Mouse (Mus musculus) heart, embryonic 10.5 days (tissue): ENCODE data around the gene Cchcr1. TPM values are rescaled to one million over a fixed set of nuclear protein-coding genes. Genes with fewer than 3 reads are reported as not detected.
"Not testable (repeated sequence)": the region's sequence is repeated elsewhere in the genome, so short reads cannot be mapped to it uniquely, and the experiment has no call there.

Experiments used
- DNase-seq: peaks from one replicate; pipeline ENCODE4 v3.0.0-alpha.2; 2017; ENCODE audit warnings: low spot score
- H3K27ac ChIP-seq: fragments of 300-500 bp; sonication (generic); 2 replicates; pipeline ENCODE4 v1.5.1; 2016; ENCODE audit warnings: mild to moderate bottlenecking
- H3K27me3 ChIP-seq: fragments of 300-500 bp; sonication (generic); 2 replicates; pipeline ENCODE4 v1.6.1; 2016; ENCODE audit warnings: mild to moderate bottlenecking; ENCODE audit not compliant: poor library complexity, insufficient read depth, severe bottlenecking
- H3K36me3 ChIP-seq: fragments of 300-500 bp; sonication (generic); 2 replicates; pipeline ENCODE4 v1.6.1; 2016; ENCODE audit warnings: mild to moderate bottlenecking, moderate library complexity
- H3K4me1 ChIP-seq: fragments of 300-500 bp; sonication (generic); 2 replicates; pipeline ENCODE4 v1.6.1; 2016; ENCODE audit warnings: mild to moderate bottlenecking
- H3K4me3 ChIP-seq: fragments of 300-500 bp; sonication (generic); 2 replicates; pipeline ENCODE4 v1.5.1; 2016; ENCODE audit warnings: mild to moderate bottlenecking, moderate library complexity
- H3K9me3 ChIP-seq: fragments of 300-500 bp; sonication (generic); 2 replicates; pipeline ENCODE4 v1.6.1; 2016; ENCODE audit warnings: mild to moderate bottlenecking, moderate library complexity
- WGBS: fragments of 180-500 bp; shearing (Covaris S2); methylation state at CpG from one replicate; pipeline ENCODE4 v1.1.7; 2016; 5-methylcytosine and 5-hydroxymethylcytosine counted together
- polyA plus RNA-seq: library from polyadenylated mRNA; unstranded; fragments of >200 nt; fragmentation: Nextera tagmentation; extraction: Ambion mirVana; gene quantifications from 2 replicates; pipeline ENCODE4 v1.2.1, GENCODE M21; 2016

Gene Cchcr1
- polyA plus RNA-seq, 1 experiment from 2014 or later = 17.9 TPM

- no peak overlapping the region; the same call in 1 of the 2 replicates for H3K27ac ChIP-seq
- peaks cover 70% of the 10 kb centered on the region for H3K27me3 ChIP-seq
- no peaks in the 10 kb centered on the region for H3K36me3 ChIP-seq
- H3K4me3 ChIP-seq = no peak overlapping the region
- peaks cover 10% of the 10 kb centered on the region for H3K4me1 ChIP-seq
- 14% methylated on average over 8 of the region's 8 CpGs for WGBS
- DNase-seq = no peak
- no peaks in the 10 kb centered on the region for H3K9me3 ChIP-seq
These were observed 12.0 kb upstream of the Cchcr1 start for GRCm38 (mm10) chr17:35504628-35505481.

GRCm38 (mm10) chr17:35505776-35506175, 11.1 kb upstream of the Cchcr1 start, which contains the start of gene Pou5f1:
Gene Pou5f1, plus strand, starts transcription at chr17:35506018.
- no peak for DNase-seq
- peaks cover 72% of the 10 kb centered on the region for H3K27me3 ChIP-seq
- no peaks in the 10 kb centered on the region for H3K36me3 ChIP-seq
- H3K4me1 ChIP-seq = peaks cover 10% of the 10 kb centered on the region
- H3K4me3 ChIP-seq = no peak within 1 kb of the TSS
- no peaks in the 10 kb centered on the region for H3K9me3 ChIP-seq
- no peak within 1 kb of the TSS; the same call in 1 of the 2 replicates for H3K27ac ChIP-seq
- WGBS = 23% methylated on average over 13 of the region's 13 CpGs

DNA sequence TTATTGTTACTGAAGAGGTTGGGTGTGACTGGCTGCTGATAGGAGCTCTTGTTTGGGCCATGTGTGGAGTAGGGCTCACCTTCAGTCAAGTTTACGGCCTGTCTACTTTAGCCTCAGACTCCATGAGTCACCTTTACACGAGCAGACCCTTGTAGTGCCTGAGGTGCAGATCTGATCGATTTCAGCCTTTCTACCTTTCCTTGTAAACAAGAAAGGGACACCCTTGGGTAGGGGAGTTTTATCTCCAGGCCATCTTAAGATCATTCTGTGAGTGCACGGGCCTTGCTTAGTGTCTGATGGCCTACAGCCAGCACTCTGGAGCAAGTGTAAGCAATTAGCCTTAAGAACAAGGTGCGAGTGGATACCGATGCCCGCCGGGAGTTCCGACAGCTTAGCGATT, 10.0 kb upstream of the Cchcr1 start:
- Histone ChIP-seq H3K36me3 (no peaks in the 10 kb centered on the region), H3K27ac (no peak overlapping the region), H3K27me3 (peaks cover 72% of the 10 kb centered on the region), H3K4me1 (peaks cover 10% of the 10 kb centered on the region), H3K9me3 (no peaks in the 10 kb centered on the region), H3K4me3 (no peak overlapping the region)
- 7% methylated on average over 10 of the region's 10 CpGs for WGBS
- no peak for DNase-seq

DNA sequence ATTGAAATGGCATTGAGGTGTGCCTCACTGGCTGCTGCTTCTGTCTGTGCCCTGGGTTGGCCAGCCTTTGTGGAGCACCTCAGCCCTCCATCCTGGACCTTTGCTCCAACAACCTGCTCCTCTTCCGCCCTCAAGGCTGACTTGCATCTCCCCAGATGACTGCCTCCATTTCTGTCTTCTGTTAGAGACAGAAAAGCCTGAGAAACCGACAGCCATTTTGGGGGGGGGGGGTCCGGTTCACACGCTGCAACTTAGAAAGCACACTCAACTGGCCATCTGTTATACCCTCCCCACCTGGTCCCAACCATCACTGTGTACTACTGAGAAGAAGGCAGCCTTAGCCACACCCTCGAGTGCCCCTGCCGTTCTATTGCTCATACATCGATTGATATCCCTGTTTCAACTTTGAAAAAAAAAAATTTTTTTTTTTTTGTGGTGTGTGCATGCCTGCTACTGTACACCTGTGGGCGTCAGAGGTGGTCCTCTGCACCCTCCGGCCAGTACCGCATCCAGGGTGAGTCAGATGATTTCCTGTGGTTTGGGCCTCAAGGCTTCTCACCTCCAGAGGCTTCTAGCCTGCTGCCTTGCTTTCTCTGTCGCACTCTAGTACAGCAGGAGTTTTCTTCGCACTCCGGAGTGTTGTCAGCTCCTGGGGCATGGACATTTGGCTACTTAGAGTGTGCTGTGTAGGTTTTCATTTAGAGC, 9.2 kb upstream of the Cchcr1 start:
- no peak overlapping the region for H3K4me3 ChIP-seq
- peaks cover 5% of the 10 kb centered on the region; the same call in 1 of the 2 replicates for H3K36me3 ChIP-seq
- no peak for DNase-seq
- 14% methylated on average over 13 of the region's 13 CpGs for WGBS
- peaks cover 66% of the 10 kb centered on the region for H3K27me3 ChIP-seq
- no peaks in the 10 kb centered on the region for H3K9me3 ChIP-seq
- peaks cover 10% of the 10 kb centered on the region for H3K4me1 ChIP-seq
- no peak overlapping the region for H3K27ac ChIP-seq

DNA sequence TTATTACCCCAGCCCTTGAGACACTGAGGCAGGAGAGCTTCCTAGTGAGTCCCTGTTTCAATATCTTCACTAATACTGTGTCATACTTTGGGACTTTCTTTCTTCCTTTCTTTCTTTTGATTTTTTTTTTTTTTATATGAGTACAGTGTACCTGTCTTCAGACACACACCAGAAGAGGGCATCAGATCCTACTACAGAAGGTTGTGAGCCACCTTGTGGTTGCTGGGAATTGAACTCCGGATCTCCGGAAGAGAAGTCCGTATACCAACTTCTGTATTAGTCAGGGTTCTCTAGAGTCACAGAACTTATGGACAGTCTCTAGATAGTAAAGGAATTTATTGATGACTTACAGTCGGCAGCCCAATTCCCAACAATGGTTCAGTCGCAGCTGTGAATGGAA, 8.6 kb upstream of the Cchcr1 start:
- not testable (repeated sequence) for H3K4me3 ChIP-seq, DNase-seq, H3K27ac ChIP-seq, H3K36me3 ChIP-seq, H3K9me3 ChIP-seq
- 42% methylated on average over 5 of the region's 5 CpGs for WGBS
- Histone ChIP-seq H3K4me1 (peaks cover 10% of the 10 kb centered on the region), H3K27me3 (peaks cover 65% of the 10 kb centered on the region)

- H3K36me3 ChIP-seq = peaks cover 14% of the 10 kb centered on the region; the same call in 1 of the 2 replicates
- no peak overlapping the region for H3K4me3 ChIP-seq
- H3K27ac ChIP-seq = no peak overlapping the region
- H3K9me3 ChIP-seq = no peaks in the 10 kb centered on the region
- DNase-seq = no peak
- H3K27me3 ChIP-seq = peaks cover 55% of the 10 kb centered on the region
- peaks cover 14% of the 10 kb centered on the region for H3K4me1 ChIP-seq
- 22% methylated on average over 8 of the region's 8 CpGs for WGBS
These were observed 7.6 kb upstream of the Cchcr1 start for GRCm38 (mm10) chr17:35509284-35509683.

DNA sequence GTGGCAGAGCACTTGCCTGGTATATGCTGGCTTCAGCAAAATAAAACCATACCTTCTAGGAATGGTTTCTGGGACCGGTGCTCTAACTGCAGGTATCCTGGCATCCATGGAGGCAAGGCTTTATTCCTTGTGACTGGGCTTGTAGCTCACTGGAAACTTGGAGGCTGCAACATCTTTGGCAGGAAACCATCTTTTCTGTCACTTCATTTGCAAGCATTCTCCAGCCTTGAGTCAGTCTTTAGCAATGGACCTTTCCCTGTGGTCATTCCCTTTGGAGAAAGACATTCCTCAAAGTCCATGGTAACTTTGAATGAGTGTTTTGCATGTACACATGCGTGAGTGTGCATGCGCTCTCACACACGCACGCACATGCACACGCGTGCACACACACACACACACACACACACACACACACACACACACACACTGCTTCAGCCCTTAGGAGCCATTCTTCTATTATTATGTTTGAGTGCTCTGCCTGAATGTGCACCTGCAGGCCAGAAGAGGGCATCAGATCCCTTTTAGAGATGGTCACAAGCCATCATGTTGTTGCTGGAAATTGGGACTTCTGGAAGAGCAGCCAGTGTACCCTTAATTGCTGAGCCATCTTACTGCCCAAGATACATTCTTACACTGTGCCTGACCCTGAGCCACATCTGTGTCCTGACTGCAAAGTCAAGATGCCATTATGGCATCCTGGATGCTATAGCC, 3.8 kb upstream of the Cchcr1 start:
- no peaks in the 10 kb centered on the region for H3K9me3 ChIP-seq
- DNase-seq = no peak
- peaks cover 18% of the 10 kb centered on the region; the same call in 1 of the 2 replicates for H3K36me3 ChIP-seq
- H3K4me1 ChIP-seq = peaks cover 33% of the 10 kb centered on the region
- H3K27ac ChIP-seq = no peak overlapping the region
- H3K4me3 ChIP-seq = no peak overlapping the region
- WGBS = 91% methylated on average over 7 of the region's 7 CpGs
- peaks cover 18% of the 10 kb centered on the region for H3K27me3 ChIP-seq

- Histone ChIP-seq H3K4me1 (peaks cover 38% of the 10 kb centered on the region), H3K27ac (no peak overlapping the region), H3K9me3 (no peaks in the 10 kb centered on the region), H3K36me3 (peaks cover 18% of the 10 kb centered on the region; the same call in 1 of the 2 replicates), H3K27me3 (peaks cover 12% of the 10 kb centered on the region; the same call in 1 of the 2 replicates), H3K4me3 (no peak overlapping the region)
- WGBS = 18% methylated on average over 2 of the region's 2 CpGs
- DNase-seq = no peak
These were observed 3.0 kb upstream of the Cchcr1 start for GRCm38 (mm10) chr17:35513886-35514285.

GRCm38 (mm10) chr17:35514756-35515155, 2.1 kb upstream of the Cchcr1 start:
- peak overlapping the region; percentile 3; the same call in 1 of the 2 replicates for H3K4me3 ChIP-seq

DNA sequence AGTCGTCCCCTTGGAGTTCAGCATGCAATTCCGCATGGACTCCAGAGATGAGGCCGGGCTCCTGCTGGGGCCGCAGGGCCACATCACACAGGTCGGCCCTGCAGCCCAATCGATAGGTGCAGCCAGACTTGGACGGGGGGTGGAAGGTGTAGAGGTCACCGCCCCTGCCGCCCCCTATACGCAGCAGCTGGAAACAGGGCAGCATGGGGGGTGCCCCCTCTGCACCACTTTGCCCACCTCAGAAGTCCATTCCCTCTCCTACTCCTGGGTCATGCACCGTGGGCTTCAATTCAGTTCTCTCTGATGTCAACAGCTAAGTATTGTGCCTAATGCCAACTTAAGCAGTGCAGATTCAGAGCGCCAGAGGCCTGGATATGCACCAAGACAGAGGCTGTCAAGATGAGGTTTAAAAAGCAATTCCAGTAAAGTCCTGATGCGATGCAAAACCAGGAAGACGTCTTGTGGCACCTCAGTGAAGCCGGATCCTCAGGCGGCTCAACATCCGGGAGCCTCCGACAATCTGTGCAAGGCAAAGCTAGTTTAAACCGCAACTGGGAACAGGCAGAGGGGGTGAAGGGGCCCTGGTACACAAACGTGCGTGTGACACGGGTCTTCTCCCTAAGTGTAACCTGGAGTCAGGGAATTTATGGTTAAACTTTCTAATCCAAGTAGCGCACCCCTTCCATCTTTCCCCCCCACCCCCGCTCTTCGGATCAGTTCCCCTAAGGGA, 824 bp upstream of the Cchcr1 start:
- peaks cover 39% of the 10 kb centered on the region for H3K4me1 ChIP-seq
- peak overlapping the region; percentile 73 for H3K4me3 ChIP-seq
- peak overlapping the region; percentile 81 for H3K27ac ChIP-seq
- peaks cover 24% of the 10 kb centered on the region for H3K36me3 ChIP-seq
- no peak for DNase-seq
- 6% methylated on average over 25 of the region's 25 CpGs for WGBS
- H3K27me3 ChIP-seq = no peaks in the 10 kb centered on the region
- no peaks in the 10 kb centered on the region for H3K9me3 ChIP-seq

More at GRCm38 (mm10) chr17:35514756-35515155, 2.1 kb upstream of the Cchcr1 start:
- WGBS = 59% methylated on average over 6 of the region's 6 CpGs
- Histone ChIP-seq H3K36me3 (peaks cover 18% of the 10 kb centered on the region; the same call in 1 of the 2 replicates), H3K9me3 (no peaks in the 10 kb centered on the region), H3K4me1 (peaks cover 35% of the 10 kb centered on the region), H3K27ac (0 out of 2 replicates have a peak overlapping the region, but pooled peaks have one; percentile 10), H3K27me3 (peaks cover 3% of the 10 kb centered on the region; the same call in 1 of the 2 replicates)
- DNase-seq = no peak

GRCm38 (mm10) chr17:35517526-35517925, 626 bp downstream of the Cchcr1 start:
- Histone ChIP-seq H3K4me1 (peaks cover 39% of the 10 kb centered on the region), H3K9me3 (no peaks in the 10 kb centered on the region), H3K36me3 (peaks cover 27% of the 10 kb centered on the region), H3K4me3 (peak overlapping the region; percentile 73), H3K27me3 (no peaks in the 10 kb centered on the region), H3K27ac (peak overlapping the region; percentile 81)
- WGBS = 8% methylated on average over 12 of the region's 12 CpGs
- DNase-seq = no peak

GRCm38 (mm10) chr17:35524354-35524753, 7.5 kb downstream of the Cchcr1 start:
- Histone ChIP-seq H3K9me3 (no peaks in the 10 kb centered on the region), H3K4me1 (0 out of 2 replicates have a peak, but pooled peaks cover 4% of the 10 kb centered on the region), H3K4me3 (no peak overlapping the region), H3K27me3 (no peaks in the 10 kb centered on the region), H3K36me3 (peaks cover 71% of the 10 kb centered on the region), H3K27ac (no peak overlapping the region)
- DNase-seq = no peak
- WGBS = 85% methylated on average over 9 of the region's 9 CpGs
